In the genomic region with DNA sequence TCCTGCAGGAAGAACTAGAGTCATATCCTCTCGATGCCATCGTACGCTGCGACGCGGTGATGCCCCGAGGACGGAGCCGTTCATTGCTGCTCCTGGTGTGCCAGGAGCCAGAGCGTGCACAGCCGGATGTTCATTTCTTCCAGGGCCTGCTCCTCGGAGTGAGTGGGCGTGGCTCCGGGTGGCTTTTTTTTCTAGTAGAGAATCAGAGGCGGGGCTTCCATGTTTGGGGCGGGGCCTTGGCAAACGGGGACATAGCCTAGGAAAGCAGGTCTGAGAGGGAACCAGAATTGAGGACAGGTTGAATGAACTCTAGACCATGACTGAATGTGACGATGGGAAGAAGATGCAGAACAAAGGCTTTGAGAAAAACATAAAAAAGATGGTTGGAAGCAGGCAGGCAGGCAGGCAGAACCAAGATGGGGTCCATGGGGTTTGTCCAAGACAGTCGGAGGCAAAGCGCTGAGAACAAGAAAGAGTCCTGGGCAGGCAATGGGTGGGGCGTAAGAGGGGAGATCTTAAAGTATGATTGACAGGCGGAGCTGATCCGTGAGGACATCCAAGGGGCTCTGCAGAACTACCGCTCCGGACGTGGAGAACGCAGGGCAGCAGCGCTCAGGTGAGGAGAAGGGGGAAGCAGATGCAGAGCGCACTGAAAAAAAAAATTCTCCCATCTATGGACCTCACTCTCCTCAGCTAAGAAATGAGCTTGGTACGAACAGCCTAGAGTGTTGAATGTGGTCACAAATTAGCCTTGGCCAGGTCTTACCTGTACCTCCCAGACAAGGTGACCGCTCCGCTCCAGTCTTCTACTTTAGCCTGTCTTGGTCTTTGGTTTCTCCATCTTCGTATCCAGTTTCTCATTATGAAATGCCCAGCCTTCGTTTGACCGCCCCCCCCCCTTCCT, we compare ENCODE assay signal across 9 mouse cellular contexts. TPM values are rescaled to one million over a fixed set of nuclear protein-coding genes. Genes with fewer than 3 reads are reported as not detected.
A peak's percentile ranks its signal among the peaks of the same experiment; 100 is the strongest.
DNase-seq lines count a peak whose midpoint lies in the region; ATAC-seq lines count a peak whose summit lies in the region.
"Had no signal": no experiment of that assay in that cellular context is flagged by ENCODE, and none has a peak within 500 bp of the region (broad histone marks: within the 10 kb centered on the region; RNA-seq: fewer than 3 reads in every experiment).

No protein-coding gene starts in this region.

- ATAC-seq in forebrain, embryonic 15.5 days (replicated peaks): peak; percentile 48
- peak; percentile 44 for ATAC-seq in lung, embryonic 16.5 days (ENCODE audit: low read depth)

- H3K4me2 ChIP-seq in forebrain, embryonic 15.5 days (replicated peaks): peak overlapping the region; percentile 56
- peak overlapping the region; percentile 81 for H3K4me2 ChIP-seq in lung, embryonic 16.5 days (ENCODE audit: low read depth, low read length)

- peak; percentile 71 for DNase-seq in MN1 (ENCODE audit: low spot score)
- peak; percentile 68 for DNase-seq in heart, postnatal 4 days
- DNase-seq in layer of hippocampus, adult 18-20 months (ENCODE audit: low spot score in 2 of 2): peak; percentile 35 to 65
- DNase-seq in retina, postnatal 1 day: peak; percentile 83
- DNase-seq in B cell, adult 2 months: no peak

- peak overlapping the region; percentile 44 for H3K9ac ChIP-seq in forebrain, embryonic 15.5 days (replicated peaks)
- H3K9ac ChIP-seq in lung, embryonic 16.5 days (ENCODE audit: low read length): peak overlapping the region; percentile 59

- 1% methylated on average over 35 of the region's 35 CpGs for WGBS in forebrain, embryonic 15.5 days
- WGBS in lung, embryonic 16.5 days: 3% methylated on average over 35 of the region's 35 CpGs

- H3K4me3 ChIP-seq in brown adipose tissue, adult 24 weeks (ENCODE audit: insufficient read depth, low read depth, low read length): peak overlapping the region; percentile 39
- peak overlapping the region; percentile 38 for H3K4me3 ChIP-seq in forebrain, embryonic 15.5 days
- H3K4me3 ChIP-seq in lung, embryonic 16.5 days (ENCODE audit: low read length): peak overlapping the region; percentile 49

- no peak overlapping the region for H3K27ac ChIP-seq in brown adipose tissue, adult 24 weeks (replicated peaks; ENCODE audit: low read depth, low read length)
- H3K27ac ChIP-seq in forebrain, embryonic 15.5 days (replicated peaks): no peak overlapping the region
- no peak overlapping the region; the same call in 1 of the 2 replicates for H3K27ac ChIP-seq in lung, embryonic 16.5 days (ENCODE audit: low read length)

- no peaks in the 10 kb centered on the region for H3K36me3 ChIP-seq in forebrain, embryonic 15.5 days
- no peaks in the 10 kb centered on the region; the same call in 1 of the 2 replicates for H3K36me3 ChIP-seq in lung, embryonic 16.5 days (ENCODE audit: control insufficient read depth, insufficient read depth, low read length)

- no peaks in the 10 kb centered on the region for H3K9me3 ChIP-seq in forebrain, embryonic 15.5 days
- H3K9me3 ChIP-seq in lung, embryonic 16.5 days (ENCODE audit: control insufficient read depth, low read length): no peaks in the 10 kb centered on the region

- no peaks in the 10 kb centered on the region for H3K4me1 ChIP-seq in brown adipose tissue, adult 24 weeks (ENCODE audit: control insufficient read depth, insufficient read depth, insufficient read length, low read length)
- peaks cover 19% of the 10 kb centered on the region for H3K4me1 ChIP-seq in forebrain, embryonic 15.5 days
- peaks cover 10% of the 10 kb centered on the region for H3K4me1 ChIP-seq in lung, embryonic 16.5 days (replicated peaks; ENCODE audit: control insufficient read depth, insufficient read depth, low read length)

- H3K27me3 ChIP-seq in forebrain, embryonic 15.5 days: peaks cover 38% of the 10 kb centered on the region
- peaks cover 13% of the 10 kb centered on the region for H3K27me3 ChIP-seq in lung, embryonic 16.5 days (ENCODE audit: control insufficient read depth, insufficient read depth, low read depth, low read length)

RNA-seq across cellular contexts. Expression of gene Eps8l1, which starts 10.1 kb away (rescaled TPM):
- polyA plus RNA-seq in brown adipose tissue, adult 24 weeks (2012; ENCODE audit: insufficient read depth, insufficient read length, missing spikeins): 2.2 and 2.3 TPM in 2 replicates
- 7.0 TPM in 2 replicates for polyA plus RNA-seq in forebrain, embryonic 15.5 days (2015; fragmentation: Nextera tagmentation; extraction: Ambion mirVana)
- 1 to 10 TPM; 1.6 to 2.7 TPM for total RNA-seq in heart, postnatal 4 days (2021)
- total RNA-seq in layer of hippocampus, adult 18-20 months (2021): 1 to 10 TPM; 7.0 to 9.8 TPM
- polyA plus RNA-seq in lung, embryonic 16.5 days (2015; fragmentation: Nextera tagmentation; extraction: Ambion mirVana): 21.3 and 23.6 TPM in 2 replicates

RNA-seq across cellular contexts. Expression of gene Rdh13, which starts 25.1 kb away (rescaled TPM):
- polyA plus RNA-seq in brown adipose tissue, adult 24 weeks (2012; ENCODE audit: insufficient read depth, insufficient read length, missing spikeins): 15.1 and 29.0 TPM in 2 replicates
- polyA plus RNA-seq in forebrain, embryonic 15.5 days (2015; fragmentation: Nextera tagmentation; extraction: Ambion mirVana): 34.8 and 37.3 TPM in 2 replicates
- 10 to 100 TPM; 30.4 to 36.4 TPM for total RNA-seq in heart, postnatal 4 days (2021)
- 10 to 100 TPM; 30.1 to 31.2 TPM for total RNA-seq in layer of hippocampus, adult 18-20 months (2021)
- polyA plus RNA-seq in lung, embryonic 16.5 days (2015; fragmentation: Nextera tagmentation; extraction: Ambion mirVana): 19.5 and 22.4 TPM in 2 replicates

RNA-seq across cellular contexts. Expression of gene Ppp1r12c, which starts 31.0 kb away (rescaled TPM):
- polyA plus RNA-seq in brown adipose tissue, adult 24 weeks (2012; ENCODE audit: insufficient read depth, insufficient read length, missing spikeins): 32.9 and 42.2 TPM in 2 replicates
- 48.4 and 50.3 TPM in 2 replicates for polyA plus RNA-seq in forebrain, embryonic 15.5 days (2015; fragmentation: Nextera tagmentation; extraction: Ambion mirVana)
- 10 to 100 TPM; 89.8 to 92.3 TPM for total RNA-seq in heart, postnatal 4 days (2021)
- 100 to 1,000 TPM; 148 to 153 TPM for total RNA-seq in layer of hippocampus, adult 18-20 months (2021)
- polyA plus RNA-seq in lung, embryonic 16.5 days (2015; fragmentation: Nextera tagmentation; extraction: Ambion mirVana): 20.1 and 21.0 TPM in 2 replicates

RNA-seq across cellular contexts. Expression of gene Tnnt1, which starts 45.7 kb away (rescaled TPM):
- polyA plus RNA-seq in brown adipose tissue, adult 24 weeks (2012; ENCODE audit: insufficient read depth, insufficient read length, missing spikeins): 25.6 and 40.1 TPM in 2 replicates
- 2.5 and 2.6 TPM in 2 replicates for polyA plus RNA-seq in forebrain, embryonic 15.5 days (2015; fragmentation: Nextera tagmentation; extraction: Ambion mirVana)
- total RNA-seq in heart, postnatal 4 days (2021): 10 to 100 TPM; 48.7 to 59.0 TPM
- total RNA-seq in layer of hippocampus, adult 18-20 months (2021): 1 to 10 TPM; 1.7 to 3.0 TPM
- polyA plus RNA-seq in lung, embryonic 16.5 days (2015; fragmentation: Nextera tagmentation; extraction: Ambion mirVana): 28.6 and 34.6 TPM in 2 replicates
- total RNA-seq: neutrophil, adult 5-6 weeks had no signal

RNA-seq across cellular contexts. Expression of gene Tnni3, which starts 53.5 kb away (rescaled TPM):
- not detected in 2 replicates for polyA plus RNA-seq in brown adipose tissue, adult 24 weeks (2012; ENCODE audit: insufficient read depth, insufficient read length, missing spikeins)
- 1.8 and 1.9 TPM in 2 replicates for polyA plus RNA-seq in forebrain, embryonic 15.5 days (2015; fragmentation: Nextera tagmentation; extraction: Ambion mirVana)
- total RNA-seq in heart, postnatal 4 days (2021): 1,000 to 10,000 TPM; 4,693 to 5,168 TPM
- total RNA-seq in layer of hippocampus, adult 18-20 months (2021): 1 to 10 TPM in 1 of 2 experiments, under 1 TPM in 1; 0.54 to 1.3 TPM
- 77.2 and 102 TPM in 2 replicates for polyA plus RNA-seq in lung, embryonic 16.5 days (2015; fragmentation: Nextera tagmentation; extraction: Ambion mirVana)

Comparison
In these comparisons a context has a peak if more than half of its experiments do, and no peak if none do; other contexts are left out.
1. DNase-seq: peak in MN1 (single experiment), heart, postnatal 4 days (single experiment), layer of hippocampus, adult 18-20 months (2 of 2) and retina, postnatal 1 day (single experiment); none in B cell, adult 2 months (0 of 2).
2. Peak in every context shown above with its lines, with median percentiles within 50 percentile points of each other: H3K4me3 ChIP-seq.